Mouse (Mus musculus) neural tube, embryonic 15.5 days (tissue): ENCODE data around the gene Gm49388. TPM values are rescaled to one million over a fixed set of nuclear protein-coding genes. Genes with fewer than 3 reads are reported as not detected.

Source experiments
- ATAC-seq: fragments of 200-750 bp; cut with Nextera tagmentation; 2 replicates; pipeline ENCODE4 v1.8.0; 2017; ENCODE audit warnings: mild to moderate bottlenecking, moderate TSS enrichment, moderate library complexity; ENCODE audit not compliant: low FRiP score
- H3K27ac ChIP-seq: fragments of 300-500 bp; sonication (generic); replicated peaks from 2 replicates; pipeline ENCODE4 v1.5.1; 2015; ENCODE audit warnings: mild to moderate bottlenecking, inconsistent platforms
- H3K27me3 ChIP-seq: fragments of 300-500 bp; sonication (generic); replicated peaks from 2 replicates; pipeline ENCODE4 v1.6.1; 2015; ENCODE audit warnings: inconsistent platforms
- H3K36me3 ChIP-seq: fragments of 300-500 bp; sonication (generic); 2 replicates; pipeline ENCODE4 v1.6.1; 2015; ENCODE audit warnings: inconsistent platforms
- H3K4me1 ChIP-seq: fragments of 300-500 bp; sonication (generic); 2 replicates; pipeline ENCODE4 v1.6.1; 2015; ENCODE audit warnings: inconsistent platforms
- H3K4me2 ChIP-seq: fragments of 300-500 bp; sonication (generic); 2 replicates; pipeline ENCODE4 v1.6.1; 2015; ENCODE audit warnings: inconsistent platforms, mild to moderate bottlenecking, moderate library complexity
- H3K4me3 ChIP-seq: fragments of 300-500 bp; sonication (generic); replicated peaks from 2 replicates; pipeline ENCODE4 v1.5.1; 2015; ENCODE audit warnings: mild to moderate bottlenecking, inconsistent platforms
- H3K9ac ChIP-seq: fragments of 300-500 bp; sonication (generic); replicated peaks from 2 replicates; pipeline ENCODE4 v1.6.1; 2015; ENCODE audit warnings: mild to moderate bottlenecking, inconsistent platforms
- H3K9me3 ChIP-seq: fragments of 300-500 bp; sonication (generic); replicated peaks from 2 replicates; pipeline ENCODE4 v1.6.1; 2016; ENCODE audit warnings: inconsistent platforms
- WGBS: fragments of 180-500 bp; shearing (Covaris S2); methylation state at CpG from one replicate; pipeline ENCODE4 v1.1.7; 2015; ENCODE audit warnings: mixed read lengths; 5-methylcytosine and 5-hydroxymethylcytosine counted together
- polyA plus RNA-seq: library from polyadenylated mRNA; unstranded; fragments of >200 nt; fragmentation: Nextera tagmentation; extraction: Ambion mirVana; gene quantifications from 2 replicates; pipeline ENCODE4 v1.2.1, GENCODE M21; 2015

Gm49388 gene
- polyA plus RNA-seq, 1 experiment from 2014 or later, result not detected

GRCm38 (mm10) chr7:127812292-127812691, 26.9 kb downstream of the Gm49388 start:
- Histone ChIP-seq H3K36me3 (peaks cover 77% of the 10 kb centered on the region), H3K4me3 (no peak overlapping the region), H3K9ac (no peak overlapping the region), H3K27ac (no peak overlapping the region), H3K4me1 (0 out of 2 replicates have a peak, but pooled peaks cover 3% of the 10 kb centered on the region), H3K27me3 (no peaks in the 10 kb centered on the region), H3K9me3 (no peaks in the 10 kb centered on the region), H3K4me2 (no peak overlapping the region)
- WGBS, result 83% methylated on average over 3 of the region's 3 CpGs
- ATAC-seq, result no peak

- 88% methylated on average over 4 of the region's 4 CpGs for WGBS
- peaks cover 74% of the 10 kb centered on the region for H3K36me3 ChIP-seq
These were observed 28.4 kb downstream of the Gm49388 start for GRCm38 (mm10) chr7:127813821-127814220.

GRCm38 (mm10) chr7:127814241-127814921, 29.0 kb downstream of the Gm49388 start:
- Histone ChIP-seq H3K27me3 (no peaks in the 10 kb centered on the region), H3K4me2 (no peak overlapping the region), H3K9ac (no peak overlapping the region)

More at GRCm38 (mm10) chr7:127813821-127814220, 28.4 kb downstream of the Gm49388 start:
- Histone ChIP-seq H3K4me2 (no peak overlapping the region), H3K4me1 (0 out of 2 replicates have a peak, but pooled peaks cover 6% of the 10 kb centered on the region), H3K9me3 (no peaks in the 10 kb centered on the region), H3K27me3 (no peaks in the 10 kb centered on the region), H3K9ac (no peak overlapping the region), H3K4me3 (no peak overlapping the region), H3K27ac (no peak overlapping the region)
- no peak for ATAC-seq

GRCm38 (mm10) chr7:127815116-127815665, 29.8 kb downstream of the Gm49388 start:
- no peak overlapping the region for H3K4me3 ChIP-seq
- 96% methylated on average over 15 of the region's 15 CpGs for WGBS
- no peak overlapping the region for H3K4me2 ChIP-seq
- H3K27ac ChIP-seq, result no peak overlapping the region
- H3K4me1 ChIP-seq, result 0 out of 2 replicates have a peak, but pooled peaks cover 6% of the 10 kb centered on the region
- no peaks in the 10 kb centered on the region for H3K9me3 ChIP-seq
- H3K36me3 ChIP-seq, result peaks cover 63% of the 10 kb centered on the region
- H3K27me3 ChIP-seq, result no peaks in the 10 kb centered on the region
- H3K9ac ChIP-seq, result no peak overlapping the region
- no peak for ATAC-seq

More at GRCm38 (mm10) chr7:127814241-127814921, 29.0 kb downstream of the Gm49388 start:
- 0 out of 2 replicates have a peak, but pooled peaks cover 6% of the 10 kb centered on the region for H3K4me1 ChIP-seq
- no peak overlapping the region for H3K27ac ChIP-seq
- H3K36me3 ChIP-seq, result peaks cover 69% of the 10 kb centered on the region
- H3K4me3 ChIP-seq, result no peak overlapping the region
- WGBS, result 83% methylated on average over 19 of the region's 19 CpGs
- ATAC-seq, result no peak
- H3K9me3 ChIP-seq, result no peaks in the 10 kb centered on the region

GRCm38 (mm10) chr7:127815954-127816821, 30.8 kb downstream of the Gm49388 start:
- no peaks in the 10 kb centered on the region for H3K27me3 ChIP-seq
- ATAC-seq, result no peak
- H3K4me2 ChIP-seq, result no peak overlapping the region
- H3K9me3 ChIP-seq, result no peaks in the 10 kb centered on the region
- no peak overlapping the region for H3K4me3 ChIP-seq
- H3K9ac ChIP-seq, result no peak overlapping the region
- no peak overlapping the region for H3K27ac ChIP-seq
- H3K36me3 ChIP-seq, result peaks cover 53% of the 10 kb centered on the region
- 64% methylated on average over 15 of the region's 15 CpGs for WGBS
- H3K4me1 ChIP-seq, result peaks cover 13% of the 10 kb centered on the region; the same call in 1 of the 2 replicates

GRCm38 (mm10) chr7:127817053-127817452, 31.6 kb downstream of the Gm49388 start:
- Histone ChIP-seq H3K4me3 (no peak overlapping the region), H3K4me1 (peaks cover 19% of the 10 kb centered on the region), H3K9ac (no peak overlapping the region), H3K4me2 (no peak overlapping the region), H3K27ac (no peak overlapping the region), H3K36me3 (peaks cover 45% of the 10 kb centered on the region), H3K9me3 (no peaks in the 10 kb centered on the region), H3K27me3 (no peaks in the 10 kb centered on the region)
- ATAC-seq, result no peak
- 76% methylated on average over 7 of the region's 7 CpGs for WGBS

GRCm38 (mm10) chr7:127817776-127818175, 32.4 kb downstream of the Gm49388 start:
- Histone ChIP-seq H3K9ac (no peak overlapping the region), H3K27ac (no peak overlapping the region), H3K9me3 (no peaks in the 10 kb centered on the region), H3K27me3 (no peaks in the 10 kb centered on the region), H3K36me3 (peaks cover 39% of the 10 kb centered on the region), H3K4me3 (no peak overlapping the region), H3K4me2 (no peak overlapping the region), H3K4me1 (peaks cover 27% of the 10 kb centered on the region)
- 93% methylated on average over 5 of the region's 5 CpGs for WGBS
- no peak for ATAC-seq

GRCm38 (mm10) chr7:127820836-127821509, 35.6 kb downstream of the Gm49388 start:
- Histone ChIP-seq H3K36me3 (peaks cover 11% of the 10 kb centered on the region), H3K27me3 (no peaks in the 10 kb centered on the region), H3K4me2 (no peak overlapping the region), H3K9me3 (no peaks in the 10 kb centered on the region), H3K4me1 (peaks cover 44% of the 10 kb centered on the region), H3K27ac (no peak overlapping the region), H3K4me3 (no peak overlapping the region), H3K9ac (no peak overlapping the region)
- 76% methylated on average over 13 of the region's 13 CpGs for WGBS
- ATAC-seq, result no peak

- Histone ChIP-seq H3K4me1 (peaks cover 44% of the 10 kb centered on the region), H3K9me3 (no peaks in the 10 kb centered on the region), H3K4me3 (no peak overlapping the region), H3K9ac (no peak overlapping the region), H3K36me3 (peaks cover 10% of the 10 kb centered on the region), H3K27ac (no peak overlapping the region), H3K27me3 (no peaks in the 10 kb centered on the region), H3K4me2 (peak overlapping the region; percentile 77)
- 91% methylated on average over 3 of the region's 3 CpGs for WGBS
- no peak for ATAC-seq
These were observed 37.1 kb downstream of the Gm49388 start for GRCm38 (mm10) chr7:127822494-127822893.

- peak overlapping the region; percentile 73 for H3K4me3 ChIP-seq
- H3K9me3 ChIP-seq, result no peaks in the 10 kb centered on the region
- H3K36me3 ChIP-seq, result 0 out of 2 replicates have a peak, but pooled peaks cover 2% of the 10 kb centered on the region
- peak overlapping the region; percentile 95 for H3K27ac ChIP-seq
- 52% methylated on average over 11 of the region's 11 CpGs for WGBS
- ATAC-seq, result peak; percentile 64
- peak overlapping the region; percentile 77 for H3K4me2 ChIP-seq
- H3K9ac ChIP-seq, result peak overlapping the region; percentile 96
- no peaks in the 10 kb centered on the region for H3K27me3 ChIP-seq
- H3K4me1 ChIP-seq, result peaks cover 40% of the 10 kb centered on the region
These were observed 38.1 kb downstream of the Gm49388 start for GRCm38 (mm10) chr7:127823236-127824171.
